Mouse (Mus musculus) midbrain, postnatal 0 days (tissue): ENCODE results near the gene Ces1d. TPM values are rescaled to one million over a fixed set of nuclear protein-coding genes. Genes with fewer than 3 reads are reported as not detected.

Experiments used
- ATAC-seq: fragments of 200-750 bp; cut with Nextera tagmentation; 2 replicates; pipeline ENCODE4 v1.8.0; 2017; ENCODE audit warnings: moderate number of reproducible peaks, mild to moderate bottlenecking, moderate TSS enrichment, moderate library complexity; ENCODE audit not compliant: low FRiP score
- DNase-seq: peaks from one replicate; pipeline ENCODE4 v3.0.0-alpha.2; 2015; ENCODE audit warnings: low spot score
- H3K27ac ChIP-seq: fragments of 300-500 bp; sonication (generic); 2 replicates; pipeline ENCODE4 v1.5.1; 2014; ENCODE audit warnings: low read depth, mild to moderate bottlenecking, low read length, mixed read lengths
- H3K27me3 ChIP-seq: fragments of 300-500 bp; sonication (generic); 2 replicates; pipeline ENCODE4 v1.6.1; 2014; ENCODE audit warnings: low read length, control low read depth, mixed read lengths; ENCODE audit not compliant: insufficient read depth
- H3K36me3 ChIP-seq: fragments of 300-500 bp; sonication (generic); 2 replicates; pipeline ENCODE4 v1.6.1; 2014; ENCODE audit warnings: low read length, control low read depth, mixed read lengths; ENCODE audit not compliant: insufficient read depth
- H3K4me1 ChIP-seq: fragments of 300-500 bp; sonication (generic); 2 replicates; pipeline ENCODE4 v1.6.1; 2014; ENCODE audit warnings: mild to moderate bottlenecking, control low read depth, antibody characterized with exemption, low read length, mixed read lengths; ENCODE audit not compliant: insufficient read depth
- H3K4me2 ChIP-seq: fragments of 300-500 bp; sonication (generic); 2 replicates; pipeline ENCODE4 v1.6.1; 2014; ENCODE audit warnings: low read depth, mild to moderate bottlenecking, low read length, mixed read lengths; ENCODE audit not compliant: poor library complexity, severe bottlenecking
- H3K4me3 ChIP-seq: fragments of 300-500 bp; sonication (generic); 2 replicates; pipeline ENCODE4 v1.5.1; 2014; ENCODE audit warnings: low read depth, mild to moderate bottlenecking, low read length, moderate library complexity
- H3K9ac ChIP-seq: fragments of 300-500 bp; sonication (generic); replicated peaks from 2 replicates; pipeline ENCODE4 v1.6.1; 2014; ENCODE audit warnings: mild to moderate bottlenecking, low read length, moderate library complexity, mixed read lengths; ENCODE audit not compliant: poor library complexity, severe bottlenecking
- H3K9me3 ChIP-seq: fragments of 300-500 bp; sonication (generic); 2 replicates; pipeline ENCODE4 v1.6.1; 2016; ENCODE audit warnings: low read length, control low read depth
- CTCF ChIP-seq: IDR thresholded peaks from 2 replicates; pipeline ENCODE4 v1.5.1; 2016; ENCODE audit warnings: antibody characterized with exemption, mild to moderate bottlenecking
- WGBS: fragments of 180-500 bp; shearing (Covaris S2); extraction: QIAGEN DNeasy Blood & Tissue Kit; methylation state at CpG from one replicate; pipeline ENCODE4 v1.1.7; 2014; 5-methylcytosine and 5-hydroxymethylcytosine counted together
- polyA plus RNA-seq: library from polyadenylated mRNA; unstranded; fragments of >200 nt; fragmentation: Nextera tagmentation; extraction: Ambion mirVana; gene quantifications from 2 replicates; pipeline ENCODE4 v1.2.1, GENCODE M21; 2015
- total RNA-seq: library from RNA; depleted of rRNA; stranded (reverse); fragments of >200 nt; gene quantifications from 2 replicates; pipeline ENCODE4 v1.2.3, GENCODE M21; 2014; rRNA removed

Ces1d gene
- total and polyA plus RNA-seq, 2 experiments from 2014 or later = 0.17 to 0.22 TPM

DNA sequence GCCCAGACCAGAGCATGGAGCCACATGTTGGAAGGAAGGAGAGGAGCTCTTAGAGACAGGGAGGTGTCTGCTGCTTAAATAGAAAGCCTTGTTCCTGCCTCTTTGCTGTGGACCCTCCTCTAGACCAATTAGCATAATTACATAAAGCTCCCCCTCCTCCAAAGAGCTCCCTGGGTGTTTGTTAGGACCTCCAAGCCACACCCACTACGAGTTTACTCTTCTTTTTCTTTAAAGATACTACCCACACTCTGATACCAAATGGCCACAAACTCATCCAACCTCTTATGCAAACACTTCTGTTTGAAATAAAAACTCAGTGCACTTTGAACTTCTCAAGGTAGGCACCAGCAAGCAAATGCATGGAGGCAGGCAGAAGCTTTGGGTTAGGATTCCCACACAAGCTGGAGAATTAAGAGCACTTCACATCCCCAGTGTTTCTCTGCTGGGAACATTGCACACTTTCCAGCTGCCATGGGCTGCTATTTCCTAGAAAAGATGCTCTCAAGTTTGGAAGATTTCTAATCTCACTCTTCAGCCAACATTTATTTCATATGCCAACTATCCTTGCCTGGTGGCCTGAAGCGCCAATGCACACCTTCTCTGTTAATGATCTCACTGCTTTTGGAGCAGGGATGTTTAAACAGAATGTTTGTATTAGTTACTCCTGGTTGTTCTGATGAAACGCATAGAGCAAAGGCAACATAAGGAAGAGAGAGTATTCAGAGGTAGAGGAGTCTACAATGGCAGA is 66.2 kb downstream of the Ces1d start, which contains the start of gene Ces1c:
TSS of gene Ces1c (minus strand) at position 51 of the 748 bp plus-strand sequence.
- Histone ChIP-seq H3K27me3 (no peaks in the 10 kb centered on the region), H3K36me3 (no peaks in the 10 kb centered on the region), H3K4me2 (no peak within 1 kb of the TSS), H3K4me1 (no peaks in the 10 kb centered on the region), H3K9me3 (no peaks in the 10 kb centered on the region), H3K27ac (no peak within 1 kb of the TSS), H3K9ac (no peak within 1 kb of the TSS), H3K4me3 (no peak within 1 kb of the TSS)
- ATAC-seq = no peak
- no peak for DNase-seq
- TF ChIP-seq CTCF = no peak
- WGBS = 79% methylated on average over 3 of the region's 3 CpGs

DNA sequence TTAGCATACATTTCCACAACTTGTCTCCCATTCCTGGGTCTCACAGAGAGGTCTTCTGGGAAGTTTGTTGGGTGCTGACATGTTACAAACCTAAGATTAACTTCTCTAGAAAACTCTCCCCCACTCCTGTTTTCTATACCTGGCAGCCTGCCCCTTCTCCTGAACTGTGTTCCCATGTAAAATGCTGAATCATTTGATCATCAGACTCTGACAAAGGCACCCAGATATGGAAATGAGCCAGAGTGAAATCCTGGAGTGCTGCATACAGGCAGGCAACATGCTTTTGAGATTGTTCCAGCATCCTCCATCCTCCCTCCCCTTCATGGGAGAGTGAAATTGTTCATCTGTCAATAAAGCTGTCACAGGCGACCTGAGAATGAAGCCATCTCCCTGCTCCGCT is 71.2 kb downstream of the Ces1d start:
- H3K36me3 ChIP-seq = no peaks in the 10 kb centered on the region
- H3K4me3 ChIP-seq = no peak overlapping the region
- no peak overlapping the region for H3K27ac ChIP-seq
- no peaks in the 10 kb centered on the region for H3K9me3 ChIP-seq
- H3K27me3 ChIP-seq = no peaks in the 10 kb centered on the region
- no peak overlapping the region for H3K9ac ChIP-seq
- WGBS = 72% methylated on average over 2 of the region's 2 CpGs
- DNase-seq (no peak), ATAC-seq (no peak)
- TF ChIP-seq CTCF = no peak
- no peak overlapping the region for H3K4me2 ChIP-seq
- no peaks in the 10 kb centered on the region for H3K4me1 ChIP-seq

DNA sequence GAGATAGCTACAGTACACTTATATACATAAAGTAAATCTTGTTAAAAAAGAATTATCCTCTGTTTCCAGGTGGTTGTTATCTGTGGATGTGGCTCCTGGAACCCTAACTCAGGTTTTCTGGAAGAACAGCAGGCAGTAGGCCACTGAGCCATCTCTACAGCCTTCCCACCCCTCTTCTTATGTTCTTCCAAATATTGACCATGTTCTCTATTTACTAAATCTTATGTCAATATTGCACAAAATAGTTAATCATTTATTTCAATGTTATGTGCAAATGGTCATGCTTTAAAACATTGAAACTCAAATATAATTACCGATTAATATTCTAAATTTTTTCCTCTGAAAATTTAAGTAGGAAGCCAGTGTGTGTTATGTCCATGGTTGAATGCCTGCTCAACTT is 75.6 kb downstream of the Ces1d start:
- DNase-seq = no peak

More for the DNA sequence above, 75.6 kb downstream of the Ces1d start:
- no peaks in the 10 kb centered on the region for H3K4me1 ChIP-seq
- TF ChIP-seq CTCF = no peak
- H3K4me2 ChIP-seq = no peak overlapping the region
- H3K9me3 ChIP-seq = no peaks in the 10 kb centered on the region
- WGBS = 95% methylated on average over 1 of the region's 1 CpGs
- H3K27me3 ChIP-seq = no peaks in the 10 kb centered on the region
- no peaks in the 10 kb centered on the region for H3K36me3 ChIP-seq
- H3K9ac ChIP-seq = no peak overlapping the region
- no peak overlapping the region for H3K27ac ChIP-seq
- no peak for ATAC-seq
- no peak overlapping the region for H3K4me3 ChIP-seq

Other genes with a start within 250 kb of the Ces1d start
- gene Slc6a2, start 237.8 kb downstream of the Ces1d start, total RNA-seq = 3.4 and 7.6 TPM in 2 replicates
- 0.14 and 0.23 TPM in 2 replicates for gene Slc6a2, start 237.8 kb downstream of the Ces1d start, polyA plus RNA-seq
- not detected in 2 replicates for gene Ces1a, start 149.6 kb downstream of the Ces1d start, total RNA-seq
- gene Ces1a, start 149.6 kb downstream of the Ces1d start, polyA plus RNA-seq = 0.09 TPM in 1 of 2 replicates, not detected in the other
- gene Ces1b, start 117.8 kb downstream of the Ces1d start, total RNA-seq = not detected in 2 replicates
- not detected in 2 replicates for gene Ces1b, start 117.8 kb downstream of the Ces1d start, polyA plus RNA-seq
- not detected in 2 replicates for gene Ces1c, start 66.6 kb downstream of the Ces1d start, total RNA-seq
- gene Ces1c, start 66.6 kb downstream of the Ces1d start, polyA plus RNA-seq = not detected in 2 replicates
- not detected in 2 replicates for gene Ces1e, start 31.8 kb upstream of the Ces1d start, total RNA-seq
- not detected in 2 replicates for gene Ces1e, start 31.8 kb upstream of the Ces1d start, polyA plus RNA-seq
- 0.19 TPM in 1 of 2 replicates, not detected in the other for gene Ces1f, start 81.9 kb upstream of the Ces1d start, total RNA-seq
- gene Ces1f, start 81.9 kb upstream of the Ces1d start, polyA plus RNA-seq = not detected in 2 replicates
- 0.09 TPM in 1 of 2 replicates, not detected in the other for gene Ces1g, start 139.5 kb upstream of the Ces1d start, total RNA-seq
- gene Ces1g, start 139.5 kb upstream of the Ces1d start, polyA plus RNA-seq = not detected in 2 replicates
- not detected in 2 replicates for gene Ces1h, start 181.9 kb upstream of the Ces1d start, total RNA-seq
- gene Ces1h, start 181.9 kb upstream of the Ces1d start, polyA plus RNA-seq = not detected in 2 replicates